Mouse (Mus musculus) MEL (cell line): Measurements from ENCODE around the gene Tmem63a.

Experiments used
- CTCF ChIP-seq, 3 experiments: IDR thresholded peaks in 2 of 3; conservative IDR thresholded peaks in 1 of 3; 2 replicates each; pipeline ENCODE4 v1.5.1; 2011 to 2012; ENCODE audit warnings: low read length in 3 of 3, low read depth in 2 of 3, mild to moderate bottlenecking in 2 of 3, improper control_type of control experiment in 1 of 3, inconsistent platforms in 1 of 3, mixed read lengths in 1 of 3, moderate library complexity in 1 of 3; ENCODE audit not compliant: control insufficient read depth in 1 of 3, insufficient read depth in 1 of 3, poor library complexity in 1 of 3, severe bottlenecking in 1 of 3
- EP300 ChIP-seq, 2 experiments: IDR thresholded peaks; 2 replicates each; pipeline ENCODE4 v1.6.1; 2011; ENCODE audit warnings: improper control_type of control experiment in 2 of 2, low read length in 2 of 2, low read depth in 1 of 2, mild to moderate bottlenecking in 1 of 2
- NELFE ChIP-seq: IDR thresholded peaks from 2 replicates; pipeline ENCODE4 v1.6.1; 2011; ENCODE audit warnings: low read depth, low read length, improper control_type of control experiment
- POLR2A ChIP-seq, 2 experiments: IDR thresholded peaks; 2 replicates each; pipeline ENCODE4 v1.6.1; 2011 to 2012; ENCODE audit warnings: low read length in 2 of 2, mild to moderate bottlenecking in 2 of 2, control low read depth in 1 of 2, improper control_type of control experiment in 1 of 2, low read depth in 1 of 2, moderate library complexity in 1 of 2; ENCODE audit not compliant: control insufficient read depth in 1 of 2, insufficient read depth in 1 of 2, poor library complexity in 1 of 2
- TCF12 ChIP-seq: IDR thresholded peaks from 2 replicates; pipeline ENCODE4 v1.6.1; 2014; ENCODE audit warnings: low read depth, mild to moderate bottlenecking, inconsistent platforms, low read length, improper control_type of control experiment, moderate library complexity
- USF1 ChIP-seq: IDR thresholded peaks from 2 replicates; pipeline ENCODE4 v1.6.1; 2014; ENCODE audit warnings: low read depth, mild to moderate bottlenecking, inconsistent platforms, low read length, improper control_type of control experiment, moderate library complexity
- ZC3H11A ChIP-seq: IDR thresholded peaks from 2 replicates; pipeline ENCODE4 v1.6.1; 2012; ENCODE audit warnings: low read depth, mild to moderate bottlenecking, inconsistent platforms, low read length, improper control_type of control experiment

- TF ChIP-seq TCF12, result no peak
- no peak for TF ChIP-seq EP300 (IDR thresholded peaks at IDR 0.05; ENCODE audit: low read depth in 1 of 2, low read length in 2 of 2)
- no peak for TF ChIP-seq POLR2A (IDR thresholded peaks at IDR 0.05; ENCODE audit: control insufficient read depth in 1 of 2, insufficient read depth in 1 of 2, low read depth in 1 of 2, low read length in 2 of 2, poor library complexity in 1 of 2)
- no peak for TF ChIP-seq USF1
- TF ChIP-seq CTCF (IDR thresholded peaks at IDR 0.05 in 2 of 3, conservative IDR thresholded peaks at IDR 0.05 in 1 of 3; ENCODE audit: control insufficient read depth in 1 of 3, insufficient read depth in 1 of 3, low read depth in 2 of 3, low read length in 3 of 3, poor library complexity in 1 of 3, severe bottlenecking in 1 of 3), result peak; percentile 47 to 88 (median 87)
- TF ChIP-seq ZC3H11A, result peak; percentile 74
- no peak for TF ChIP-seq NELFE
Measured at GRCm38 (mm10) chr1:180974126-180974746, 32.1 kb downstream of the Tmem63a start.
